Mouse (Mus musculus) myocyte (in vitro differentiated cells): ENCODE measurements around the gene Hcar1. TPM values are rescaled to one million over a fixed set of nuclear protein-coding genes. Genes with fewer than 3 reads are reported as not detected.

Experiments
- H3K27me3 ChIP-seq: one replicate; pipeline ENCODE4 v1.6.1; 2011; ENCODE audit not compliant: control insufficient read depth, insufficient read depth, insufficient read length
- H3K36me3 ChIP-seq: one replicate; pipeline ENCODE4 v1.6.1; 2011; ENCODE audit not compliant: control insufficient read depth, insufficient read depth
- H3K4me2 ChIP-seq: one replicate; pipeline ENCODE4 v1.6.1; 2011; ENCODE audit warnings: low read depth, control low read depth
- H3K4me3 ChIP-seq: one replicate; pipeline ENCODE4 v1.5.1; 2011; ENCODE audit warnings: mild to moderate bottlenecking, control low read depth, moderate library complexity
- H3K79me2 ChIP-seq: one replicate; pipeline ENCODE4 v1.6.1; 2011; ENCODE audit not compliant: control insufficient read depth, insufficient read depth
- H3ac ChIP-seq: one replicate; pipeline ENCODE4 v1.6.1; 2011; ENCODE audit not compliant: control insufficient read depth, insufficient read length
- CEBPB ChIP-seq: IDR thresholded peaks from 2 replicates; pipeline ENCODE4 v1.6.1; 2011; ENCODE audit warnings: mild to moderate bottlenecking, moderate library complexity; ENCODE audit not compliant: poor library complexity, insufficient read depth, severe bottlenecking
- E2F4 ChIP-seq: IDR thresholded peaks from one replicate; pipeline ENCODE4 v1.6.1; 2011; ENCODE audit warnings: mild to moderate bottlenecking, control low read depth, moderate library complexity; ENCODE audit not compliant: insufficient read depth
- MAX ChIP-seq: IDR thresholded peaks from one replicate; pipeline ENCODE4 v1.6.1; 2011; ENCODE audit warnings: low read depth, mild to moderate bottlenecking, control low read depth
- MYOD1 ChIP-seq, 3 experiments: IDR thresholded peaks; one replicate each; pipeline ENCODE4 v1.6.1; 2011; ENCODE audit warnings: control low read depth in 2 of 3, low read depth in 2 of 3, mild to moderate bottlenecking in 2 of 3, moderate library complexity in 1 of 3; ENCODE audit not compliant: insufficient read length in 2 of 3, control insufficient read depth in 1 of 3
- MYOG ChIP-seq, 3 experiments: IDR thresholded peaks; one replicate each; pipeline ENCODE4 v1.6.1; 2011; ENCODE audit warnings: control low read depth in 2 of 3, low read depth in 2 of 3, mild to moderate bottlenecking in 2 of 3; ENCODE audit not compliant: insufficient read length in 2 of 3, control insufficient read depth in 1 of 3, insufficient read depth in 1 of 3
- POLR2A ChIP-seq: IDR thresholded peaks from one replicate; pipeline ENCODE4 v1.6.1; 2011; ENCODE audit warnings: low read depth, mild to moderate bottlenecking, control low read depth, moderate library complexity; ENCODE audit not compliant: insufficient read length
- POLR2AphosphoS2 ChIP-seq: IDR thresholded peaks from one replicate; pipeline ENCODE4 v1.6.1; 2011; ENCODE audit warnings: low read depth, control low read depth; ENCODE audit not compliant: insufficient read length
- REST ChIP-seq: IDR thresholded peaks from one replicate; pipeline ENCODE4 v1.6.1; 2011; ENCODE audit warnings: mild to moderate bottlenecking, control low read depth, moderate library complexity; ENCODE audit not compliant: insufficient read depth, insufficient read length
- SRF ChIP-seq: IDR thresholded peaks from one replicate; pipeline ENCODE4 v1.6.1; 2011; ENCODE audit warnings: low read depth; ENCODE audit not compliant: control insufficient read depth, insufficient read length
- TCF12 ChIP-seq: IDR thresholded peaks from one replicate; pipeline ENCODE4 v1.6.1; 2011; ENCODE audit warnings: mild to moderate bottlenecking, control low read depth; ENCODE audit not compliant: poor library complexity, insufficient read depth, severe bottlenecking
- TCF3 ChIP-seq: IDR thresholded peaks from one replicate; pipeline ENCODE4 v1.6.1; 2011; ENCODE audit warnings: low read depth, control low read depth; ENCODE audit not compliant: insufficient read length
- USF1 ChIP-seq: IDR thresholded peaks from one replicate; pipeline ENCODE4 v1.6.1; 2011; ENCODE audit warnings: low read depth, mild to moderate bottlenecking, control low read depth, moderate library complexity
- polyA plus RNA-seq: library from polyadenylated mRNA; unstranded; fragments of >200 nt; fragmentation: generic; extraction: Trizol; gene quantifications from one replicate; pipeline ENCODE4 v1.2.1, GENCODE M21; 2012; ENCODE audit warnings: missing spikeins

Gene Hcar1
- polyA plus RNA-seq, 1 experiment = not detected

GRCm38 (mm10) chr5:123907631-123907977, 27.8 kb upstream of the Hcar1 start:
- Histone ChIP-seq H3K4me3 (peak overlapping the region; percentile 88), H3K27me3 (no peaks in the 10 kb centered on the region), H3K36me3 (peaks cover 25% of the 10 kb centered on the region), H3K4me2 (peak overlapping the region; percentile 84), H3ac (peak overlapping the region; percentile 71), H3K79me2 (peaks cover 55% of the 10 kb centered on the region)
- TF ChIP-seq POLR2AphosphoS2 (no peak), MYOD1 (IDR thresholded peaks at IDR 0.05; ENCODE audit: control insufficient read depth in 1 of 3, insufficient read length in 2 of 3, low read depth in 2 of 3) (no peak), MYOG (IDR thresholded peaks at IDR 0.05; ENCODE audit: control insufficient read depth in 1 of 3, insufficient read depth in 1 of 3, insufficient read length in 2 of 3, low read depth in 2 of 3) (no peak), MAX (no peak), REST (no peak), CEBPB (no peak), SRF (no peak), TCF12 (no peak), POLR2A (no peak), USF1 (no peak)

DNA sequence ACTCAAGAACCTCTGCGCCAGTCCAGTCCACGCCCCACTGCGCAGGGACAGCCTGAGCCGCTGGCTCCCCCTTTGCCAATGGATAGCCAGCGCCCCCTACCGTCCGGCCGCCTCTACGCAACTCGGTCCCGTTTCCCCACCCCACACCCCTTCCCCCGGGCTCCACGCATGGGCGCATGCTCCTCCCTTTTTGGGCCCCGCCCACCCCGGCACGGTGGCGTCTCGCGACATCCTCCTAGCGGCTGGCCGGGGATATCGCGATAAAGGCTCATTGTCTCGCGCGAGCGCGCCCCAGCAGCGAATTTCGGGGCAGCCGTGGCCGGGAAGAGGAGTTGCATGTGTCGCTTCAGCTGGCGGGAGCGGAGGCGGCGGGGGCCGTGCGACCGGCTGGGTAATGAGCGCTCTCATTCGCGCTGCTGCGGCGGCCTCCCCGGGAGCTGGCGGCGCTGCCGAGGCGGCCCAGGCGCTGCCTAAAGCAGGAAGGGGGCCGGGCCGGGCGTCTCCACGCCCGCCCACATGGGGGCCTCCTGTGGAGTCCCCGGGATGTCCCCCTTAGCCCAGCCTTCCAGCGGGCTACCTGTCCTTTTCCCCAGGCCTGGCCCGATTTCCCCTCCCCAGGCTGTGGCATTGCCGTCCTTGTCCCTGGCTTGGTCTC, 27.3 kb upstream of the Hcar1 start, which contains the start of gene Denr:
Denr (plus strand) TSS at position 200 of the 655 bp plus-strand sequence.
- Histone ChIP-seq H3K4me3 (peak within 1 kb of the TSS; percentile 88), H3K79me2 (peaks cover 50% of the 10 kb centered on the region), H3K4me2 (peak within 1 kb of the TSS; percentile 84), H3ac (peak within 1 kb of the TSS; percentile 71), H3K27me3 (no peaks in the 10 kb centered on the region), H3K36me3 (peaks cover 22% of the 10 kb centered on the region)
- TF ChIP-seq REST (no peak), MYOD1 (IDR thresholded peaks at IDR 0.05; ENCODE audit: control insufficient read depth in 1 of 3, insufficient read length in 2 of 3, low read depth in 2 of 3) (peak in 1 of 3 experiments; percentile 58), CEBPB (no peak), USF1 (no peak), MAX (no peak), MYOG (IDR thresholded peaks at IDR 0.05; ENCODE audit: control insufficient read depth in 1 of 3, insufficient read depth in 1 of 3, insufficient read length in 2 of 3, low read depth in 2 of 3) (no peak), TCF3 (no peak), E2F4 (no peak), POLR2A (peak; percentile 97), SRF (no peak), POLR2AphosphoS2 (peak; percentile 92), TCF12 (no peak)

- Histone ChIP-seq H3K4me3 (peak overlapping the region; percentile 88), H3K4me2 (peak overlapping the region; percentile 76), H3K27me3 (no peaks in the 10 kb centered on the region), H3K36me3 (peaks cover 19% of the 10 kb centered on the region), H3K79me2 (peaks cover 43% of the 10 kb centered on the region), H3ac (peak overlapping the region; percentile 71)
- TF ChIP-seq E2F4 (no peak), CEBPB (no peak), TCF3 (no peak), MYOD1 (IDR thresholded peaks at IDR 0.05; ENCODE audit: control insufficient read depth in 1 of 3, insufficient read length in 2 of 3, low read depth in 2 of 3) (no peak), POLR2AphosphoS2 (no peak), MYOG (IDR thresholded peaks at IDR 0.05; ENCODE audit: control insufficient read depth in 1 of 3, insufficient read depth in 1 of 3, insufficient read length in 2 of 3, low read depth in 2 of 3) (no peak), REST (no peak), SRF (no peak), USF1 (no peak), POLR2A (no peak), TCF12 (no peak), MAX (no peak)
Observed at GRCm38 (mm10) chr5:123906146-123906975, 26.5 kb upstream of the Hcar1 start.

- Histone ChIP-seq H3K4me3 (no peak overlapping the region), H3K36me3 (peaks cover 2% of the 10 kb centered on the region), H3K79me2 (peaks cover 21% of the 10 kb centered on the region), H3ac (no peak overlapping the region), H3K27me3 (no peaks in the 10 kb centered on the region), H3K4me2 (no peak overlapping the region)
- TF ChIP-seq POLR2A (no peak), SRF (no peak), REST (no peak), TCF12 (no peak), USF1 (no peak), CEBPB (no peak), MAX (no peak), E2F4 (no peak), MYOD1 (IDR thresholded peaks at IDR 0.05; ENCODE audit: control insufficient read depth in 1 of 3, insufficient read length in 2 of 3, low read depth in 2 of 3) (no peak), POLR2AphosphoS2 (no peak), TCF3 (no peak), MYOG (IDR thresholded peaks at IDR 0.05; ENCODE audit: control insufficient read depth in 1 of 3, insufficient read depth in 1 of 3, insufficient read length in 2 of 3, low read depth in 2 of 3) (no peak)
Observed at GRCm38 (mm10) chr5:123904059-123904672, 24.3 kb upstream of the Hcar1 start.
